Mouse (Mus musculus): ENCODE data around the gene Cacna1h. TPM values are rescaled to one million over a fixed set of nuclear protein-coding genes. Genes with fewer than 3 reads are reported as not detected.

The Cacna1h gene
- polyA plus RNA-seq (2012) = 1.4 and 1.6 TPM in 2 replicates

GRCm38 (mm10) chr17:25433617-25434606, at the start of gene Cacna1h:
Gene Cacna1h (minus strand): TSS chr17:25433783.

GRCm38 (mm10) chr17:25454272-25454671, 20.7 kb upstream of the Cacna1h start, which contains the start of gene Tekt4:
Gene Tekt4 (plus strand): TSS chr17:25454615.

DNA sequence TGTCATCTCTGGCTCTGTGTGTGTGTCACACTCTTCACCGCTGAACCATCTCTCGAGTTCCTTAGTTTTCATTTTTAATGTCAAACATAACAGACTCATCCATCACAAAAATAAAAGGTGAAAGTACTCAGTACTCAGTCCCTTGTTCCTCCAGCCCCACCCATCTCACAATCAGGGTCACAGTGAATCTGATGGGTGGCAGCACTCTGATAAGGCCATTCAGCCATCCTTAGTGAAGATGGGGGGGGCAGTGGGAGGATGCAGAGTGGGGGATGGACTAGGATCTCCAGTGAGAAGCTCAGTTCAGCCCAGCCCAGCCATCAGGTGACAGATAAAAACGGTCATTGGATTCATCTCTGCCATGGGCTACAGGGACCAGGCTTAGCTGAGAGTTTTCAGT, 64.6 kb downstream of the Cacna1h start, which contains the start of gene Tpsg1:
Tpsg1 (plus strand) TSS at position 301 of the 400 bp plus-strand sequence.

GRCm38 (mm10) chr17:25366005-25366404, 67.6 kb downstream of the Cacna1h start, which contains the start of gene Tpsb2:
Gene Tpsb2 (plus strand): TSS chr17:25366305.

GRCm38 (mm10) chr17:25345462-25345861, 88.1 kb downstream of the Cacna1h start, which contains the start of gene Tpsab1:
Gene Tpsab1 (minus strand): TSS chr17:25345562.

Other genes starting within 250 kb of the Cacna1h start
- 22.4 and 24.1 TPM in 2 replicates for gene BC003965, start 249.2 kb downstream of the Cacna1h start, polyA plus RNA-seq (2012)
- 35.4 and 53.1 TPM in 2 replicates for gene Unkl, start 245.4 kb downstream of the Cacna1h start, polyA plus RNA-seq (2012)
- gene Gnptg, start 193.7 kb downstream of the Cacna1h start, polyA plus RNA-seq (2012) = 17.5 and 21.9 TPM in 2 replicates
- 12.3 and 13.5 TPM in 2 replicates for gene Tsr3, start 193.6 kb downstream of the Cacna1h start, polyA plus RNA-seq (2012)
- gene Baiap3, start 177.4 kb downstream of the Cacna1h start, polyA plus RNA-seq (2012) = 19.0 and 20.3 TPM in 2 replicates
- 334 and 403 TPM in 2 replicates for gene Ube2i, start 159.2 kb downstream of the Cacna1h start, polyA plus RNA-seq (2012)
- 55.9 and 60.0 TPM in 2 replicates for gene Prss34, start 135.4 kb downstream of the Cacna1h start, polyA plus RNA-seq (2012)
- gene Prss28, start 125.1 kb downstream of the Cacna1h start, polyA plus RNA-seq (2012) = not detected in 2 replicates
- gene Prss29, start 115.1 kb downstream of the Cacna1h start, polyA plus RNA-seq (2012) = not detected in 2 replicates
- gene Tpsab1, start 88.2 kb downstream of the Cacna1h start, polyA plus RNA-seq (2012) = not detected in 2 replicates
- not detected in 2 replicates for gene Tpsb2, start 67.5 kb downstream of the Cacna1h start, polyA plus RNA-seq (2012)
- not detected in 2 replicates for gene Tpsg1, start 64.5 kb downstream of the Cacna1h start, polyA plus RNA-seq (2012)
- not detected in 2 replicates for gene Tekt4, start 20.8 kb upstream of the Cacna1h start, polyA plus RNA-seq (2012)
- gene Sstr5, start 63.5 kb upstream of the Cacna1h start, polyA plus RNA-seq (2012) = not detected in 2 replicates
- gene Sox8, start 136.9 kb upstream of the Cacna1h start, polyA plus RNA-seq (2012) = 0.63 and 1.7 TPM in 2 replicates
- 37.2 and 46.2 TPM in 2 replicates for gene Lmf1, start 145.3 kb upstream of the Cacna1h start, polyA plus RNA-seq (2012)

All from megakaryocyte-erythroid progenitor cell, adult 5 weeks (primary cell).